Mouse (Mus musculus) thymus, adult 2 months (tissue): ENCODE results near the gene Tmem59l.

Experiments used
- CTCF ChIP-seq: fragments of 200-500 bp; IDR thresholded peaks from 2 replicates; pipeline ENCODE4 v1.5.1; 2012; ENCODE audit warnings: mild to moderate bottlenecking, control low read depth, low read length, moderate library complexity, borderline replicate concordance; ENCODE audit not compliant: control insufficient read depth, poor library complexity, insufficient read depth; ENCODE audit errors: extremely low read depth
- POLR2A ChIP-seq: fragments of 200-500 bp; IDR thresholded peaks from 2 replicates; pipeline ENCODE4 v1.6.1; 2012; ENCODE audit warnings: mild to moderate bottlenecking, low read length, control low read depth, moderate library complexity; ENCODE audit not compliant: control insufficient read depth, poor library complexity, insufficient read depth; ENCODE audit errors: extremely low read depth

DNA sequence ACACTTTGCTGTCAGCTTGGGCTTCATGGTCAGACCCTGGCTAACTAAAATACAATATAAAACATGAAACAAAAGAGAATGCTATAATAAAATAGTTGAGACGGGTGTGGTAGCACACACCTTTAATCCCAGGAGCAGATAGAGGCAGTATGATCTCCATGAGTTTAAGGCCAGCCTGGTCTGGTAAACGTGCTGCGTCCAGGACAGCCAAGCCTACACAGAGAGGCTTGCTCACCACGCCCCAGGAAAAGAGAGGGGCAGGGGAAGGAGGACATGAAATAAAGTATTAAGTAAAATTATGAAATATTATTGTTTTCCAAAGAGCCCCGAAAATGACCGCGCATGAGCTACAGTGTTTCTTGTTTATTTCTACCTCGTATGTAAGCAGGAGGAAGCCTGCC, 40.0 kb upstream of the Tmem59l start:
- no peak for TF ChIP-seq POLR2A
- no peak for TF ChIP-seq CTCF
